Mouse (Mus musculus) urinary bladder, postnatal 10 days (tissue): ENCODE results near the gene Ppp2r5a.

ENCODE experiments used
- DNase-seq: peaks from one replicate; pipeline ENCODE4 v3.0.0; 2022; ENCODE audit warnings: low spot score

Gene Ppp2r5a

GRCm38 (mm10) chr1:191380843-191381242 lies 22.2 kb downstream of the Ppp2r5a start:
- no peak for DNase-seq

GRCm38 (mm10) chr1:191378080-191378479 lies 25.0 kb downstream of the Ppp2r5a start:
- no peak for DNase-seq

GRCm38 (mm10) chr1:191375644-191375998 lies 27.5 kb downstream of the Ppp2r5a start:
- no peak for DNase-seq

- DNase-seq = no peak
These were observed 28.0 kb downstream of the Ppp2r5a start for GRCm38 (mm10) chr1:191374993-191375643.

- DNase-seq = no peak
These were observed 33.9 kb downstream of the Ppp2r5a start for GRCm38 (mm10) chr1:191369140-191369539.

- no peak for DNase-seq
These were observed 34.9 kb downstream of the Ppp2r5a start for GRCm38 (mm10) chr1:191368193-191368592.

- DNase-seq = no peak
These were observed 38.6 kb downstream of the Ppp2r5a start for GRCm38 (mm10) chr1:191364477-191364876.

GRCm38 (mm10) chr1:191362412-191362811 lies 40.7 kb downstream of the Ppp2r5a start:
- DNase-seq = no peak

- no peak for DNase-seq
These were observed 43.6 kb downstream of the Ppp2r5a start for GRCm38 (mm10) chr1:191359478-191359877.

GRCm38 (mm10) chr1:191356936-191357335 lies 46.1 kb downstream of the Ppp2r5a start:
- DNase-seq = no peak

- DNase-seq = no peak
These were observed 49.2 kb downstream of the Ppp2r5a start for GRCm38 (mm10) chr1:191353836-191354235.

- no peak for DNase-seq
These were observed 50.1 kb downstream of the Ppp2r5a start for GRCm38 (mm10) chr1:191352786-191353488.

- DNase-seq = no peak
These were observed 52.7 kb downstream of the Ppp2r5a start for GRCm38 (mm10) chr1:191350355-191350754.

- no peak for DNase-seq
These were observed 53.5 kb downstream of the Ppp2r5a start for GRCm38 (mm10) chr1:191349486-191350037.

- DNase-seq = no peak
These were observed 54.1 kb downstream of the Ppp2r5a start for GRCm38 (mm10) chr1:191348996-191349395.

- DNase-seq = no peak
These were observed 54.5 kb downstream of the Ppp2r5a start for GRCm38 (mm10) chr1:191348592-191348991.

GRCm38 (mm10) chr1:191347602-191348001 lies 55.5 kb downstream of the Ppp2r5a start:
- DNase-seq = no peak

- DNase-seq = no peak
These were observed 62.5 kb downstream of the Ppp2r5a start for GRCm38 (mm10) chr1:191340530-191340929.

GRCm38 (mm10) chr1:191339876-191340275 lies 63.2 kb downstream of the Ppp2r5a start:
- DNase-seq = no peak

GRCm38 (mm10) chr1:191334500-191334899 lies 68.6 kb downstream of the Ppp2r5a start:
- DNase-seq = no peak

GRCm38 (mm10) chr1:191330356-191330755 lies 72.7 kb downstream of the Ppp2r5a start:
- DNase-seq = no peak

- no peak for DNase-seq
These were observed 75.0 kb downstream of the Ppp2r5a start for GRCm38 (mm10) chr1:191328019-191328441.

- DNase-seq = no peak
These were observed 75.8 kb downstream of the Ppp2r5a start for GRCm38 (mm10) chr1:191327258-191327657.
